Mouse (Mus musculus) urinary bladder, adult 18-20 months (tissue): Measurements from ENCODE around the gene Edem2.

Source experiments
- DNase-seq, 2 experiments: peaks; one replicate each; pipeline ENCODE4 v3.0.0; 2022; ENCODE audit warnings: low spot score in 2 of 2, mixed read lengths in 2 of 2

Edem2 gene

DNA sequence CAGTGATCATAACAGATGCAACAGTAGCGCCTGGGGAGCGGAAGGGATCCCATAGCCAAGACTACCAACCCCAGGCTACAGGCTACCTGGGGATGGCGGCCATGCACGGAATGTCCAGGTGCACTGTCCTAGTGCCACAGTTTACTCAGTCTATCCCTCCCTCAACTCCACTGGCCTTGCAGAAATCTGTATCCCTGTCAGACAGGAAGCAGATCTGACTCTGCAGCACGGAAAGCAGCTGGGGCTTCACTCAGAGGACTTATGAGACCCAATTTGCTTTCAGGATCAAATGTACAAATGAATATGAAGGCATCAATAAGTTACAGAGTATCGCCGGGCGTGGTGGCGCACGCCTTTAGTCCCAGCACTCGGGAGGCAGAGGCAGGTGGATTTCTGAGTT lies 41.5 kb downstream of the Edem2 start:
- DNase-seq: no peak

DNA sequence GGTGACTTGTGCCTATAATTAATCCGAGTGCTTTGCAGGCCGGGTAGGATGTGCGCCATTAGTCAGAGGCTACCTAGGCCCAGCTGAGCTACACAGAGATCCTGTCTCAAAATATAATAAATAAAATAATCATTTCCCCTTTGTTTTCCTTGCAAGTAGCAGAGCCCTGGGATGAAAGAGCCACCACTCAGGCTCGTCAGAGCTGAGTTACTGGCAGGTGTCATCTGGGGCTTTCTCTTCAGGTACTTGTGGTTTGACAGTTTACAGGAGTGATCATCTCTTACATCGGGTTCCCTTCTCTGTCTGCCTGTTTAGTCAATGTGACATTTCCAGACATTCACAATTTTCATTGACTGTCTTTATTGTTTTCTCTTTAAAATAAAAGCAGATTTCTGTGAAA lies 42.7 kb downstream of the Edem2 start:
- no peak for DNase-seq

DNA sequence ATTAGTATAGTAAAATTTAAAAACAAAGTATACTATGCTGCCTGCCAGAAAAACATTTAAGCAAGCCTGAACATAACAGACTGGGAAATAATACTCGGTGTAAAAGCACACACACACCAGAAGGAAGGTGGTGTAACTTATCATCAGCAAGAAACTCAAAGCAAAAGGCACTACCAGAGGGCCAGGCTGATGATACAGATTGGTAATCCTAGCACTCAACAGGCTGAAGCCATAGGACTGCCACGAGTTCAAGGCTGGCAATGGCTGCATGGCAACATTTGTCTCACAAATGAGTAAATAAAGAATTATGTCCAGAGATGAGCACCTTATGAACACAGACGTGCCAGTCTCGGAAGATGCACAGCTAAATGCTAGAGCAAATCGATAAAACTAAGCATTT lies 45.5 kb downstream of the Edem2 start:
- no peak for DNase-seq

DNA sequence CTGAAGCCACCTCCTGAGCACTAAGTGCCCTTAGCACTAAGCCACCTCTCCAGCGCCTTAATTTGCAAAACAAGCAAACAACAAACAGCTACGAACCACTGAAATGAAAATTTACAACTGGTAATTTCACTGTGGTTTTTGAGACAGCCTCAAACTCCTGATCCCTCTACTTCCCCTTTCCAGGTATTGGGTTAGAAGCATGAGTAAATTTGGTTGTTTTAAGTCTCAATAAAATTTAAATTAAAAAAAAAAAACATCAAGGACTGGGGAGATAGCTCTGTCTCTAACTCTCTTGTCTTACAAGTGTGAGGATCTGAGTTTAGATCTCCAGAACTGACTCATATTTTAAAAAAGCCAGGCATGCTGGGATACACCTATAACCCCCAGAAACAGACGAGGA lies 46.1 kb downstream of the Edem2 start:
- DNase-seq: no peak

DNA sequence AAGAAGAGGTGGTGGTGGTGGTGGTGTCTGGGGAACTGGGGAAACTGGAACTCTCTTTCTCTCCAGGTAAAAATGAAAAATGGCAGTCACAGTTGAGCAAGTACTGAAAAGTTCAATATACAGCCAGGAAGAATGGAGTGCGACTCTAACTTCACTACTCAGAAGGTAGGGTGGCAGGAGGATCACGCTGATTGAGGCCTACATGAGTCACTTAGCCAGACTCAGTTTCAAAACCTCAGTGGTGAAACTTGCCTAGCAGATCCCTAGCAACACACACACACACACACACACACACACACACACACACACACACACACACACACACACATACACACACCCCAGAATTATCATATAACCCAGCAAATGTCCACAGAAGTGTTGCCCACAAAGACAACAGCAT lies 47.4 kb downstream of the Edem2 start:
- no peak for DNase-seq

DNA sequence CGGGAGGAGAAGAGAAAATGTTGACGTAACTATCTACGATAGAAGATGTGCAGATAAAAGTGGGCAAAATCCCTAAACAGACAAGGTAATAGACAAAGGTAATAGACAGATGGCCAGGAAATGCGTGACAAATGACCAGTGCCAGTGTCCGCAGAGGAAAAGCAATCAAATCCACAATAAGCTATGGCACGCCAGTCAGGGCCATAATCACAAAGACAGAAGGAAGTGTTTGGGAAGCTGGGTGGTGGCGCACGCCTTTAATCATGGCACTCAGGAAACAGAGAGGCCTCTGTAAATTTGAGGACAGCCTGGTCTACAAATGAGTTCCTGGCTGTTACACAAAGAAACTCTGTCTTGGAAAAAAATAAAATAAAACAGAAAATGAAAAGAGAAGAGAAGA lies 48.1 kb downstream of the Edem2 start:
- no peak for DNase-seq

DNA sequence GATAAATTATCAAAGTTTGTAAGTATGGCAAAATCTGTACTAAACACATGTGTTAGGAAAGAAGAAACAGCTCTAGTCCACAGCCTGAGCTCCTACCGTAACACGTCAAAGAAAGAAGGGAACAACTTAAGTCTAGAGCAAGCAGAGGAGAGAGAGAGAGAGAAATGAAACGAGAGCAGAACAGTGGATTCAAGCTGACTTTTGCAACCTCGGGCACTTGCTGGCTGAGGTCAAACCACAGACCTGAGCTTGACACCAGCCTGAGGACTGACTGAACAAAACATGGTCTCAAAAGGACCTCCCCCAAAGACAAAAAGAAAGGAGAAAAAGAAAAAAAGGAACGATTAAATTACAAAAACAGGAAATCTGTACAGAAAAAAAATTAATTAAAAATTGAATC lies 48.7 kb downstream of the Edem2 start:
- DNase-seq: no peak

DNA sequence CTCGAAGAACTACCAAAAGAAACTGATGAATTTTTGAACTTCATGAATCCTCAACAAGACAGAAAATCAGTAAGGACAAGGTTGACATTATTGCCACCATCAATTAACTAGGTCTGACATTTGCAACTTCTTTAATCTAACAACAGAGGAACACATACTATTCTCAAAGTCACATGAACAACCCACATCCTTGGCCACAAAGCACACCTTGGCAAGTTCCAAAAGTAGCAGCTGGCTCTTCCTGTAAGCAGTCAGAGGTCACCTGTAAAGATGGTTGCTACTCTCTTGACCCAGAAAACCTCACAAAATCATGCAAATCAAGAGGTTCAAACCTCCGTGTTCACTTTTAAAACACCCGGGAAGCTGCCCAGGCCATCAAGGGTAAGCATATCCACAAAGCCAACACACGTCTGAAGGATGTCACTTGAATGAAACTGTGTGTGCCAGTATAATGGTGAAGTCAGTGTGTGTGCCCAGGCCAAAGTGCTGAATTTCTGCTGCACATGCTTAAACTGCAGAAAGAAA lies 49.6 kb downstream of the Edem2 start:
- DNase-seq: no peak

DNA sequence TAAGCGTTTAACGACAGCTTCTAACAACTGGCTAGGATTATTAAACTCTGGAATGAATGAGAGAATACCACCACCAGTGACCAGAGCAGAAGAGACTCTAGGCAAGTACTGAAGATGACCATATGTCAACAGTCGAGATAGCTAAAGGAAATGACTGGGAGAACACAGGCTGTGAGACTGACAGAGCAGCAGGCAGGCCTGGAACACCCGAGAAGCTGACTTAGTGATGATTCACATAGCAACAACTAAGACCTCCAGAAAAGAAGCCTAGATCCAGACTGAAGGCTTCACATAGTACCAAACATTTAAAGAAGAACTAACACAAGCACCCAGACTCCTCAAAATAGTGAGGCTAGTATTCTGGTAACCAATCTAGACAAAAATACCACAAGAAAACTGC lies 54.2 kb downstream of the Edem2 start:
- DNase-seq: no peak

DNA sequence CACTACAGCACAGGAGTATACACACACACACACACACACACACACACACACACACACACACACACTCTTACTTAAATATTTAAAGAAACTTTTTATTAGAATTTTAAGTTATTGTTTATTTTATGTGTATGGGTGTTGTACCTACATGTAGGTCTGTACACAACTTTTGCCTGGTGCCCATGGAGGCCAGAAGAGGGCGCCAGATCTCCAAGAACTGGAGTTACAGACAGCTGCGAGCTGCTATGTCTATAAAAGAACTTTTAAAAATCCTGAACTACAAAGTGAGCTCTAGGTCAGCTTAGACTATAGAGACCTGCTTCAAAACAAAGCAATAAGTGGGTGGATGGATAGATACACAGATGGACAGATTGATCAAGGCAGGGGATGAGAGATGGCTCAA lies 55.7 kb downstream of the Edem2 start:
- peak in 1 of 2 experiments; percentile 16 for DNase-seq

DNA sequence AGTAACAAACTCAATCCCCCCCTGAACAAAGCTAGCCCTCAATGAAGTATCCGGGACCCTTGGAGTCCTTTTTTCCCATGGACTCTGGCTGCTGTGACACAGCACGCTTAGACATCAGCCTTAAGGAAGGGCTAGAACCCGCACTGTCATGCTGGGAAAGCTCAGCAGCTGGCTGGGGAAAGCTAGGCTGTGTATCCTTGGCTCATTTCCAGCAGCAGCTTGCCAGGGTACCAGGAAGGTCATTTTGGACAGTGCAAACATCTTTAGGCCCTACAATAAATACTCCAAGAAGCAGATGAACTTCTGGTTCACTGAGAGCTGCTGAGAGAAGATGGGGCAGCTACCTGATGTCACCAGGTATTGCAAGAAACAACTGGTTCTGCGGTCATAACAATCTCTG lies 58.0 kb downstream of the Edem2 start:
- DNase-seq: no peak

DNA sequence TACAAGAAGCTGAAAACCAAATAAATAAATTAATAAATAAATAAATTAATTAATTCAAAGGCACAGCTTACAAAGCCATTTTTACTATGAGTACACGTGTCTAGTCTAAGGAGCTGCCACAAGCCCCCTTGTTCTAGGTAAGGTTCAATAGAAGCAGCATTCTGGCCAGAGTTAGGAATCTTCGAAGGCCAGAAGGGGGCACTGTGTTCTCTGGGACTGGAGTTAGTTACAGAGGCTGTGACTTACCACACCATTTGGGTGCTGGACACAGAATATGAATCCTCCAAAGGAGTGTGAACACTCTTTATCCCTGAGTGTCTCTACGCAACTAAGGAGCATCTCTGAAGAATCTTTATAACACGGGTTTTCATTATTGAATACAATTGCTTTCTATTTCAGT lies 60.8 kb downstream of the Edem2 start:
- DNase-seq: no peak

DNA sequence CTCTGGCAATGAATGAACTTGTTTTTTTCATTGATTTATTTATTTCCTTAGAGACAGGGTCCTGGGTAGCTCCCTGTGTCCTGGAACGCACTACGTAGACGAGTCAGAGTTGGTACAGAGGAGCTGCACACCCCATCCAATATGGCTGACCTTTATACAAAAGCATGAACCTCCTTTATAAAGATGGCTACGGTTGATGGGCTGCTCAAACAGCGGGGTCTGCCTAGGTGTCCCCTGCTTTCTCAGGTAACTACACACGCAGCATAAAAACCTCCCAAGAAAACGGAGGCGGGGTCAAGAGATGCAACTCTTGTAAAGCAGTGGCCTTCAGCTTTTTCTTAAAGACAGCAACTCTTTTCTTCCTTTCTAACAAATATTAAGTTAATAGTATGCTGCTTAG lies 61.4 kb downstream of the Edem2 start:
- no peak for DNase-seq

DNA sequence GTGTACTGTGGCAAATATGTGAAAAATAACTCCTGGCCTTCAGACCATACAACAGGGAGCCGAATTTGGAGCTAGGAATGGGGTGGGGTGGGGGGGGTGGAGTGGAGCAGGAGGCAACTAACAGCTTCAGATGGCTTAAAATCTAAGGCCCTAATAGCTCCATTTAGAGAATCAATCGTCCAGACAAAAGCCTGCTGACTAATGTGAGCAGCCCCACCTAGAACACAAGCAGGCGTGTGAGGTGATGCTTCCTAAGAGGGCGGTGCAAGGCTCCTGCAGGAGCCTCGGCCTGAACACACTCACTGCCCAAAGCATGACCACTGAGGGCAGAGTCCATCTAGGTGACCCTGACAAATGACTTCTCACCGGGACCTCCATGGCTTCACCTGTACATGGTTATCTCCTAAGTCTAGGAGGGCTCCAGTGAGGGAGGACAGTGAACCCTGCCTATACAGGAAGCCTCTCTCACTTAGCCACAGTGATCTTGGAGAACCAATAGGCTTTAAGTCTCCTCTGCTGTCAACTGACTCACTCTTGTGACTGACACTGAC lies 65.3 kb downstream of the Edem2 start:
- no peak for DNase-seq

DNA sequence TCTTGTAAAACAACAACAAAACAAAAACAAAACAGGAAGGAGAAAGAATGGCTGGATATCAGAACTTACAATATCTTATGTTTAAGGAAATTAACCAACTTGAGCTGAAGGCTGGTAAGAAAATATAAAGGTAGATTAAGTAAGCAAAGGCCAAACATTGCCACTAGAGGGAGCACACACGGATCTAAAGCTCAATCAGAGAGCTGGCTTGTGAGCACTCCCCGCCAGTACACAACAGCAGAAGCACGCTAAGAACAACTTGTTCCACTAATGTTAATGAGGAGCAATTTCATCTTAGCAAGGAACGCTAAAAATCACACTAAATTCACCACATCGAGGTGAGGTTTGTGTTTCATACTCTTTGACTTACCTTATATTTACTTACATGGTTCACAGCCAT lies 66.2 kb downstream of the Edem2 start:
- DNase-seq: no peak

DNA sequence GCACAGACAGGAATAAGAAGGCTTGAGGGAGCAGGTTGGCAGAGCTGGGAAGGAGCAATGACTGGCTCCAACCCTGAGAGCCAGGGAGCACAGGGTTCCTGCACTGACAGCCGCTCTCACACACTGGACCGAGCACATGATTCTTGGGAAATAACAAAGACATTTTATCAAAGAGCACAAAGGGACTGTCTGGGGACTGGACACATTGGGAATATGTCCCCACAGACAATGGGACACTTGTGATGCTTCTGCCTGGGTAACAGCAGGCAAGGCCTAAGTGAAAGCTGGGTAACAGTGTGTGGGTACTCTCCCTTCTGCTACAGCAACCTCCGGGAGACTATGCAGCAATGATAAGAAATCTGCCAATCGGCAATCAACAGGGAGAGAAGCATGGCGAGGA lies 66.9 kb downstream of the Edem2 start:
- no peak for DNase-seq

DNA sequence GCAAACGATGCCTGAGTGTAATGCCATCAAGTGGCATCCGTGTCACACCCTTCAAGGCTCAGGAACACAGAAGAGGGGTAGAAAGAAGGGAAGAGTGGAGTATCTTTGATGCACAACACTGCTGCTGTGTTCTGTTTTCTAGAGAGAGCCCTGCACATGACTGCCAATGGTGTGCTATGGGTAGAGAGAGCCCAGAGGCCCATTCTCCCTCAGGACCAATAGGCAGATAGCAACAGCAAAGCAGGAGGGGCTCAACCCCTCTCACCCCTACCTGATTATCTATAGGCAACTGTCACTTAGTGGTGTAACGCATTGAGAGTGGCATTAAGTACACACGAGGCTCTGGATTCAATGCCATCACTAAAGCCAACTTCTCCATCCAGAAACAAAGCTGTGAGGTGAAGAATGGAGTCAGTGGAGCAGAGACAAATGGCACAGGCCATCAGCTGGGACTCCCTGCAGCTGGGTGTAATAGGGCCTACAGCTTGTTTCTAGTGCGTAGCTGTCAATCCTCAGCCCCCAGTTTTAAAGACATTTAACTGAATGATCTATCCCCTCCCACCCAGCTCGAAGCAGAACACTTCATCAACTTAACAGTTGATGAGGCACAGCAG lies 73.4 kb downstream of the Edem2 start:
- DNase-seq: no peak

DNA sequence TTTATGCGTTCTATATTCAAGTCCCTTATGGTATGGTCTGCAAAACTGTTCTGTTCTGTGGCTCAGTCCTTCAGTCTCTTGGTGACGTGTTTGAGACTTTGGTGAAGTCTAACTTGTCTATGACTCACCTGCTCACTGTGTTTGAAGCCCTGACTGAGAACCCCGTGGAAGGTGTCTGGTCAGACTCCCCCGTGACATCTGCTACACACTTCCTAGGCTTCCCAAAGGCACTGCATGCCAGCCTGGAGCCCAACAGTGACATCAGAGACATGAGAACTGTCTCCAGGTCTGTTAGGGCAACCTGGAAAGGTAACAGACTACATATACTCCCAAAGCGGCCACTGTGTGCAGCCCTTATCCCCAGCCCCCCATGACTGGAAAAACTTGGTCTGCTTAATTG lies 76.7 kb downstream of the Edem2 start:
- DNase-seq: no peak
